Mouse (Mus musculus): Measurements from ENCODE around the gene Kmt5c.

Kmt5c gene

GRCm38 (mm10) chr7:4747156-4747899 lies 7.4 kb downstream of the Kmt5c start:
- no peak for DNase-seq

DNA sequence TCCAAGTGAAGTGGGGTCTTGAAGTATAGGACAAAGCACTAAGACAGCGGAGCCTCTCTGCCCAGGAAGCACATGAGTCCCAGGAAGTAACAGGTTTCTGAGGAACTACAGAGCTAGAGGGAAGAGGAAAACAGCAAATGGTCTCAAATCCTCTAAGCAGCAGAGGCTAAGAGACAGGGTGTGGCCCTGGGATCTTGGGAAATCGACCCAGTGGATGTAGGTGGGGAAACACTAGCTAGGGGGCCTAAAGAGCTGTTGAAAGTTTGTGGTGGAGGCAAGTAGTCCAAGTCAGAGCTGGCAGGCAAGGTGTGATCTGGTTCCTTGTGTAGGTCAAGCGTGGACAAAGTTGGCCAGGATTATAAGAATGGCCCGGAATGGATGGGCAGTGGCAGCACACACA lies 8.4 kb downstream of the Kmt5c start:
- DNase-seq, result no peak

DNA sequence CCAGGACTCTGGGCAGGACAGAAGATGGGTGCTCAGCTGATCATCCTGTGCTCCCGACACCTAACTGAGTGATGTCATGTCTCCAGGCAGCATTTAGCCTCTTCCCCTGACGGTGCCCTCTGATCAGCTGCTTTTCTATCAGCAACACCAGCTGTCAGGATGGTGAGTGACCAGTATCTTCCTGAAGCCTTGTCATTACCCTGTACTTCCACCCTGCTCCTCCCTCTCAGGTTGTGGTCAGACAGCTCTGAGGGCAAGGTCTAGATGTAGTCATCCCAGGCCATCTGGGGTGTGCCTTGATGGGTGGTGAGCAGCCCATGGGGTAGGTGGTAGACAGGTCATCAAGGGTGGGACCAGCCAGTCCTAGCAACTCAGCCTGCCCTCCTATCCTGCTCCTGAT lies 9.3 kb downstream of the Kmt5c start:
- no peak for DNase-seq

DNA sequence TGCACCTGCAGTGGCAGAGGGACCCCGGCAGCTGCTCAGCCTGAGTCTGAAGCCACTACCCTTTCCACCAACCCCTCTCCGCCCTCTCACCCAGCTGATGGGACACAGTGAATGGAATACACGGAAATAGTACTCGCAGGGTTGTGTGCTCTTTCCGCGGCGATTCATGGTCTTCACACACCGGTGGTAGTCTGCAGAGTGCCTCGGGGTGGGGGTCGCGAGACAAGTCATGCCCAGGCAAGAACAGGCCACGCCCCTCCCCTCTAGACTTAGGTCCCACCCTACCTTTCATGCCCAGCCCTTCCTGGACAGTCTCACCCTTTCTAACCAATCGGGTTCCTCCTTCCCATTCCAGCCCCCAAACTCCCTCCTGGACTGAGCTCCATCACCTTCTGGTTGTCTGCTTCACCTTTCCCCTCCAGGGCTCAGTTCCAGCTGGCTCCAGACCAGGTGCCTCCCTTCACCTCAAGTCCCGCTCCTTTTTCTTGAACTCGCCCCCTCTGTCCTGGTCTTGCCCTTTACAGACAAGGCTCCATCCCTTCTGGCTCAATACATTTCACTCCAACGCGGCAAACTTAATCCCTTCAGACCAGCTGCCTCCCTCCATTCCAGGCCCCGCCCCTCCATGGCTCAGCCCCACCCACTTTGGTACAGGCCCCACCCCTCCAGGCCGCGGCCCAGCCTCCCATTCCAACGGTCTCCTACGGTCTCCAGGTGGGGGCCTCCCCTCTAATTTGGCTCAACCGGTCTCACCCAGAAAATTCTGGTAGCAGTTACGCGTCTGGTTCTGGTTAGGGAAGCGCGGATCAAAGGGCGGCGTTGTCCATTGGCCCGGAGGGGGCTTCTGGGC lies 12.3 kb downstream of the Kmt5c start:
- DNase-seq, result peak; percentile 69

GRCm38 (mm10) chr7:4752821-4753570 lies 13.1 kb downstream of the Kmt5c start, which contains the start of gene Cox6b2:
Cox6b2 (minus strand) TSS chr7:4753094.
- DNase-seq, result peak; percentile 93

DNA sequence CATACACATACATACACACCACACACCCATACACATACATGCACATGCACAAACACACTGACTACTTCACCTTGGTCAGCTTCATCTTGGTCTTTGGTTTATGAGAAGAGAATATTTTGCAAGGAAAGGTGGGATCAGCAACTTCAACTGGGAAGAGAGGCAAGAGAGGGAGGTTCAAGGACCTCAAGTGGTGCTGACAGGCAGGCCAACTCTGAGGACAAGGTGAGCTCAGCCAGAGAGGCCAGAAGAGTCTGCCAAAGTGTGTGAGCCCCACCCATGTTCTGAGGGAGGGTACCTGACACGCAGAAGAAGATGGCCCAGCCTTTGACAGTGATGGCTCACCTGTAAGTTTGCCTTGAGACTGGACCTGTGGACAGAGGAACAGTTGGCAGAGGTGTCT lies 19.8 kb downstream of the Kmt5c start:
- DNase-seq, result no peak

GRCm38 (mm10) chr7:4764946-4765710 lies 25.2 kb downstream of the Kmt5c start:
- no peak for DNase-seq

- DNase-seq, result no peak
Observed at GRCm38 (mm10) chr7:4771202-4771601, 31.3 kb downstream of the Kmt5c start, which contains the start of gene Fam71e2. Fam71e2 (minus strand) TSS chr7:4771302.

- no peak for DNase-seq
Observed at GRCm38 (mm10) chr7:4776131-4776530, 36.2 kb downstream of the Kmt5c start.

DNA sequence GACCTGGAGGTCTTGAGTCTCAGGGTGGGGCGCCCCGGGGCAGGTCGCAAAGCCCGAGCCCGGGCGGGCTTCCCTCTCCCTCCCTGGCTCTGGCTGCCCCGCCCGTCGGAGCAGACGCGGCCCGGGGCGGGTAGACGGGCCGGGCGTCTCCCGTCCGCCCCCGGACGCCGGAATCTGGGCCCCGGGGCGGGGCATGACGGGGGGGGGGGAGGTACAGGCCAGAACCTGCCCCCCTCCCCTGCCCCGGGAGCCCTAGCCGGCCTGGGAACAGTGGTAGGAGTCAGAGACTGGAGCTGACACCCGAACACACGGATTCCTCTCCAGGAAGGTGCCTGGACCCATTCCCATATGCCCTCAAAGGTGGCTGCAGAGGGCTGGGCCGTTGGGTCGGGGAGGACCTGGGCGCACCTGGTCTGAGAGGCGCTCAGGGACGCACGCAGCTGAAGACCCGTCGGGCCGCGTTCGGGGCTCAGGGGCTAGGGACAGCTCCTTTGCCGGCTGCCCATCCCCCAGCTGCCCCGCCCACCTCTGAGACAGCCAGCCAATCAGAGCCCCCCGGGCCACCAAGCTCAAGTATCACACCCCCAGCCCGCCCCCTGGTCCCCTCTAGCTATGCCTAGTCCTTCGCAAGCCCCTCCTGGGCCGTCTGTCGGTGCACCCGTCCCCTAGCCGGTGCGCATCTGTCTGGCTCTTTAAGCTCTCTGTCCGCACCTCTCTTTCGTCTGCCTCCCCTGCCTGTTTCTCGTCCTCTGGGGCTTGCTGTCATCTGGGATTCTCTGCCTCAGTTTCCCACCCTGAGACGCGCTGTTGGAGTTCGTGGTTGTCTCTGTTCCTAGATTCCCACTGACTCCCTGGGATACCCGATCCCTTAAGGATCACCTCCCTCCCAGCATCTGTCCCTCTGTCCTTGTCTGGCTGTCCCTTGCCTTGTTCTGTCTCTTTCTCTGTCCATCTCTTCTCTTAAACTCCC lies 37.2 kb downstream of the Kmt5c start:
- DNase-seq, result peak; percentile 71

DNA sequence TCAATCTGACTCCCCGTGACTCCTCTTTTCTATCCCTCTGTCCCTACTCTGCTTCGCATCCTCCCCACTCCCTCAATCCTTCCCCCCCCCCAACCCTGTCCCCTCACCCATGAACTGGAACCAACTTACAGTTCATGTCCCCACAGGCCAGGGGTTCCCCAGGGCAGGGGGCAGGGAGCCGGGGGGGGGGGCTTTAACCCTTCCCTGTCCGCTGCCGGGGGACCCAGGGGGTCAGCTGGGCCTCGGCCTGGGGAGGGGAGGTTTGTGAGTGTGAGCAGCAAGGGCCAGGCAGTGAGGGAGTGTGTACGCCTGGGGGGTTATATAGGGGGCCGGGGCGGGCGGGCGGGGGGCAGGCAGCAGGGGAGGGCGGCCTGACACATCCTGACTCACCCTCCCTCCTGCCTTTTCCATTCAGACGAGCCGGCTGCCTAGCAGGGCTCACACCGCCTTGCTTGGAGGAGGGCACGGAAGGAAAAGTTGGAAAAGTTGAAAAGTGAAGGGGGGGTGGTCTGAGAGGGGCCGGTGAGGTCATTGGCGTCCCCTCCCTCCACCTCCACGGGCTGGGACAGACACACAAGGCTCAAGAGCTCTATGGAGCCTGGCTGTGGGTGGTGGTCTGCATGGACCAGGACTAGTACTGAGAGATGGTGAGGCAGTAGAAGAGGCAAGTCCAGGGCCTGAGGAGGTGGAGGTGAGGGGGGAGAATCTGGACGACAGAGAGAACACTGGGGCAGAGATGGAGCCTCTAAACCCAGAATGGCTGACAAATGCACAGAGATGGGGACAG lies 38.1 kb downstream of the Kmt5c start:
- DNase-seq, result no peak

GRCm38 (mm10) chr7:4779921-4780320 lies 40.0 kb downstream of the Kmt5c start:
- DNase-seq, result no peak

GRCm38 (mm10) chr7:4782130-4782529 lies 42.2 kb downstream of the Kmt5c start:
- DNase-seq, result no peak

DNA sequence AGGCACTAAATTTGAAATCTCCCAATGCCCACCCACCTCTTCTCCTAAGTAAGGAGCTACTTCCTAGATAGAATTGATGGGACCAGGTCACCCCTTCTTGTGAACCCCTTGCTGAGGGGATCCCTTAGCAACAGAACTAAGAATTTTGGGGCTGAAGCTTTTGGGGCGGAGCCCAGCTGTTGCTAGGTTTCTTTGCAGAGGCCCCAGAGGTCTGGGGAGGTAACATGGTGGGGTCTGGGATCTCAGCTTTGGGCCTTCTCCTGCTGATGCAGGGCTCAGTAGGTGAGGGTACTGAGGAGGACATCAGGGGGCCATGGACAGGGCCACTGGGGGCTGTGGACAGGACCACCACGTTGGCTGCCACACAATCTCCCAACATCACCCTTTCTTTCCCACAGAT lies 42.8 kb downstream of the Kmt5c start, which contains the start of the genes Il11 and Tmem190:
Gene Il11, minus strand, starts transcription at position 101 of the 400 bp plus-strand sequence.
Gene Tmem190, plus strand, starts transcription at position 179 of the 400 bp plus-strand sequence.
- DNase-seq, result no peak

GRCm38 (mm10) chr7:4783667-4784268 lies 43.9 kb downstream of the Kmt5c start:
- no peak for DNase-seq

- DNase-seq, result peak; percentile 69
Observed at GRCm38 (mm10) chr7:4788499-4789435, 48.9 kb downstream of the Kmt5c start.

- peak; percentile 59 for DNase-seq
Observed at GRCm38 (mm10) chr7:4789436-4789935, 49.6 kb downstream of the Kmt5c start, which contains the start of gene Tmem238. Tmem238 (minus strand) TSS chr7:4789656.
